1 mouse cellular context compared by ENCODE assay signal in the genomic region with DNA sequence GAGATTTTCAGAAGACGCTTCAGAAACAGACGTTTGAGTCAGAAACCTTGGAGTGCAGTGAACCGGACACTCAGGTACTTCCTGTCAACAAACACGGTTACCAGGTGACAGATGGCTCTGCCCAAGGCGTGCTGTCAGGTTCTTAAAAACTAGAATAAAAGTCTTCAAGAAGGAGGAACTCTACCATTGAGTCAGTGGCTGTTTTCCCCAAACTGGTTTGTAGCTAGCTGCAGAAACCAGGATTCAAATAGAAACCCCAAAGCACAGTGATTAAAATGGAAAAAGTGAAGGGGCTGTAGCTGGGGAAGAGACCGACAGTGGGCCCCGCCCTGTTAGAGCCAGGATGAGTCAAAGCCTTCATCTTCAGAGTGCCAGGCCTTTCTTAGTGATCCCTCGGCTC.
TF ChIP-seq lines count a peak whose summit lies in the region.

No protein-coding gene starts in this region.

TF ChIP-seq in CH12.LX, 34 proteins besides CTCF, POLR2A, EP300 and RAD21 (continued from another document):
- TF ChIP-seq TBP (conservative IDR thresholded peaks at IDR 0.05; ENCODE audit: low read depth, low read length), result no peak
